ENCODE assay signal across 8 mouse cellular contexts in the genomic region with DNA sequence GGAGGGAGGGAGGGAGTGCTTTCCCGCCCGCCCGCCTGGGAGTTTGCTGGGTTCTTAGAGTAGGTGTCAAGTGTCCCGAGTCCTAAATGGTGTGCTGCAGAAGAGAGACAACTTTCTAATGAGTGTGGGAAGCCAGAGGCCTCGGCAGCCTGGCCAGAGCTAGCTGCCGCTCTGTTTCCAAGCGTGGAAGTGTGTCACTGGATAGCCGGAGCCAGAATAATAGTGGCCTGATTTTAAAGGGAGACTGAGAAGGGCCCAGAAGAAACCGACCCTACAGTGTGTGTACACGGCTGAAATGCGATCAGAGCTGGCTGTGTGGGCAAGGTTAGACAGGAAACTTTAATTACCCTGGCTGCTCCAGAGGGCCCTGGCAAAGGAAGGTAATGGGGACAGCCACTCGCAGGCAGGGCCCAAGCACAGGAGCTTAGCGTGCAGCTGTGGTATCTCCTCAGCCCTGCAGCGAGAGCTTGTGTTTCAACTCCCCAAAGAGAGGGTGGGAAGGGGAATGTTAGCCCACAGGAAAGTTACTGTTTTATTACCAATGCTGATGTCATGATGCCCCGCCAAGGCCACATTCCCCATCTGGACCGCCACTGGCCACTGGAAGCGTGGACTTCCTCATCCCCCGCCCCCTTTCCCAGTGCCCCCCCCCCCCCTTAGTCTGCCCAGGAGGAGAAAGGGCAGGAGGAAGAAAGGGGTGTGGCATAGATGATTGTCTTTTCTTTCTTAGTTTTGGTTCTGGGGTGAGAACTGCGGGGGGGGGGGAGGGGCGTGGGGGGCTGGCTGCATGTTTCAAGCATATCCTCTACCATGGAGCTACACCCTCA. TPM values are rescaled to one million over a fixed set of nuclear protein-coding genes. Genes with fewer than 3 reads are reported as not detected.
DNase-seq lines count a peak whose midpoint lies in the region; ATAC-seq and TF ChIP-seq lines count a peak whose summit lies in the region.

No protein-coding gene starts in this region.

- no peak for TF ChIP-seq POLR2A in spleen, adult 2 months (IDR thresholded peaks at IDR 0.05; ENCODE audit: low read depth, low read length)

- peak overlapping the region; percentile 4; the same call in 1 of the 2 replicates for H3K27ac ChIP-seq in spleen, adult 2 months (ENCODE audit: insufficient read depth, low read length)
- peak overlapping the region; percentile 20; the same call in 1 of the 2 replicates for H3K27ac ChIP-seq in forebrain, embryonic 16.5 days (ENCODE audit: low read length)
- peak overlapping the region; percentile 9; the same call in 1 of the 2 replicates for H3K27ac ChIP-seq in hindbrain, embryonic 14.5 days
- H3K27ac ChIP-seq in neural tube, embryonic 13.5 days (replicated peaks), result no peak overlapping the region
- no peak overlapping the region for H3K27ac ChIP-seq in left cerebral cortex, adult 2 months

- H3K27me3 ChIP-seq in spleen, adult 2 months (ENCODE audit: control insufficient read depth, insufficient read depth, low read length), result no peaks in the 10 kb centered on the region
- H3K27me3 ChIP-seq in forebrain, embryonic 16.5 days (replicated peaks; ENCODE audit: control insufficient read depth, insufficient read depth, low read length), result peaks cover 9% of the 10 kb centered on the region
- peaks cover 24% of the 10 kb centered on the region for H3K27me3 ChIP-seq in hindbrain, embryonic 14.5 days (ENCODE audit: control insufficient read depth, insufficient read depth, low read length)
- peaks cover 38% of the 10 kb centered on the region for H3K27me3 ChIP-seq in neural tube, embryonic 13.5 days

- intact Hi-C loops in left cerebral cortex, adult 2 months (cut with DNase I), result no loop called here

- no peak for TF ChIP-seq CTCF in spleen, adult 2 months (IDR thresholded peaks at IDR 0.05; ENCODE audit: extremely low read depth, insufficient read depth, insufficient read length, insufficient replicate concordance)
- no peak for TF ChIP-seq CTCF in left cerebral cortex, adult 2 months (IDR thresholded peaks at IDR 0.05)

- 52% methylated on average over 20 of the region's 20 CpGs for WGBS in spleen, adult 2 months
- 7% methylated on average over 19 of the region's 20 CpGs for WGBS in forebrain, embryonic 16.5 days
- WGBS in hindbrain, embryonic 14.5 days, result 10% methylated on average over 19 of the region's 20 CpGs
- WGBS in neural tube, embryonic 13.5 days, result 9% methylated on average over 20 of the region's 20 CpGs

- no peak overlapping the region for H3K4me2 ChIP-seq in forebrain, embryonic 16.5 days (ENCODE audit: low read length)
- no peak overlapping the region for H3K4me2 ChIP-seq in hindbrain, embryonic 14.5 days (replicated peaks)
- H3K4me2 ChIP-seq in neural tube, embryonic 13.5 days, result no peak overlapping the region

- ATAC-seq in forebrain, embryonic 16.5 days, result peak; percentile 47; the same call in 1 of the 2 replicates
- no peak for ATAC-seq in hindbrain, embryonic 14.5 days (ENCODE audit: low FRiP score)
- no peak for ATAC-seq in neural tube, embryonic 13.5 days (ENCODE audit: low read depth)

- H3K9ac ChIP-seq in forebrain, embryonic 16.5 days (replicated peaks; ENCODE audit: low read depth, low read length), result no peak overlapping the region
- H3K9ac ChIP-seq in hindbrain, embryonic 14.5 days, result no peak overlapping the region
- 0 out of 2 replicates have a peak overlapping the region, but pooled peaks have one; percentile 8 for H3K9ac ChIP-seq in neural tube, embryonic 13.5 days

- no peak overlapping the region for H3K4me3 ChIP-seq in spleen, adult 2 months (ENCODE audit: extremely low read depth, insufficient read depth, insufficient read length)
- H3K4me3 ChIP-seq in forebrain, embryonic 16.5 days (replicated peaks; ENCODE audit: low read length), result no peak overlapping the region
- H3K4me3 ChIP-seq in hindbrain, embryonic 14.5 days (replicated peaks; ENCODE audit: low read length), result no peak overlapping the region
- H3K4me3 ChIP-seq in neural tube, embryonic 13.5 days, result no peak overlapping the region
- H3K4me3 ChIP-seq in left cerebral cortex, adult 2 months, result no peak overlapping the region

- H3K4me1 ChIP-seq in spleen, adult 2 months (ENCODE audit: control insufficient read depth, insufficient read depth, insufficient read length), result no peaks in the 10 kb centered on the region
- peaks cover 14% of the 10 kb centered on the region for H3K4me1 ChIP-seq in forebrain, embryonic 16.5 days (replicated peaks; ENCODE audit: control insufficient read depth, insufficient read depth, low read length)
- no peaks in the 10 kb centered on the region for H3K4me1 ChIP-seq in hindbrain, embryonic 14.5 days (replicated peaks; ENCODE audit: control insufficient read depth, insufficient read depth, low read length)
- H3K4me1 ChIP-seq in neural tube, embryonic 13.5 days (replicated peaks), result peaks cover 17% of the 10 kb centered on the region

- no peaks in the 10 kb centered on the region for H3K36me3 ChIP-seq in spleen, adult 2 months (ENCODE audit: control insufficient read depth, insufficient read depth, low read length)
- H3K36me3 ChIP-seq in forebrain, embryonic 16.5 days (ENCODE audit: control insufficient read depth, insufficient read depth), result no peaks in the 10 kb centered on the region
- H3K36me3 ChIP-seq in hindbrain, embryonic 14.5 days (replicated peaks; ENCODE audit: control insufficient read depth, insufficient read depth), result no peaks in the 10 kb centered on the region
- no peaks in the 10 kb centered on the region for H3K36me3 ChIP-seq in neural tube, embryonic 13.5 days

- DNase-seq in spleen, adult 2 months (ENCODE audit: low read depth in 1 of 2, low spot score in 2 of 2), result no peak
- no peak for DNase-seq in spleen, postnatal 4 days (ENCODE audit: low spot score in 2 of 2)
- DNase-seq in hindbrain, embryonic 14.5 days (ENCODE audit: low spot score), result no peak
- no peak for DNase-seq in ovary, postnatal 14 days (ENCODE audit: low spot score)
- no peak for DNase-seq in left cerebral cortex, adult 2 months (ENCODE audit: extremely low spot score in 1 of 2, low spot score in 2 of 2)
- DNase-seq in ovary, postnatal 36 days (ENCODE audit: low spot score), result no peak

- H3K9me3 ChIP-seq in forebrain, embryonic 16.5 days (ENCODE audit: control insufficient read depth, low read length), result no peaks in the 10 kb centered on the region
- H3K9me3 ChIP-seq in hindbrain, embryonic 14.5 days (ENCODE audit: control insufficient read depth, low read length), result no peaks in the 10 kb centered on the region
- peaks cover 3% of the 10 kb centered on the region; the same call in 1 of the 2 replicates for H3K9me3 ChIP-seq in neural tube, embryonic 13.5 days

RNA-seq across cellular contexts. Expression of gene Efhd1, which starts 6.7 kb away (rescaled TPM):
- polyA plus RNA-seq in spleen, adult 2 months (2012; rRNA removed), result 26.0 and 28.0 TPM in 2 replicates
- 0.66 and 1.4 TPM in 2 replicates for polyA plus RNA-seq in forebrain, embryonic 16.5 days (2015; fragmentation: Nextera tagmentation; extraction: Ambion mirVana)
- 1.6 and 1.7 TPM in 2 replicates for polyA plus RNA-seq in hindbrain, embryonic 14.5 days (2014; fragmentation: Nextera tagmentation; extraction: Ambion mirVana)
- polyA plus RNA-seq in neural tube, embryonic 13.5 days (2015; fragmentation: Nextera tagmentation; extraction: Ambion mirVana), result 1.2 and 1.9 TPM in 2 replicates
- total RNA-seq in left cerebral cortex, adult 2 months (2021), result 10 to 100 TPM in 1 of 2 experiments, 1 to 10 TPM in 1; 10.0 to 11.0 TPM

RNA-seq across cellular contexts. Expression of gene Gigyf2, which starts 55.9 kb away (rescaled TPM):
- polyA plus RNA-seq in spleen, adult 2 months (2012; rRNA removed), result 22.3 and 22.8 TPM in 2 replicates
- 70.1 and 70.2 TPM in 2 replicates for polyA plus RNA-seq in forebrain, embryonic 16.5 days (2015; fragmentation: Nextera tagmentation; extraction: Ambion mirVana)
- polyA plus RNA-seq in hindbrain, embryonic 14.5 days (2014; fragmentation: Nextera tagmentation; extraction: Ambion mirVana), result 59.3 and 69.2 TPM in 2 replicates
- 69.4 and 73.3 TPM in 2 replicates for polyA plus RNA-seq in neural tube, embryonic 13.5 days (2015; fragmentation: Nextera tagmentation; extraction: Ambion mirVana)
- total RNA-seq in left cerebral cortex, adult 2 months (2021), result 100 to 1,000 TPM; 135 to 140 TPM

RNA-seq across cellular contexts. Expression of gene Eif4e2, which starts 57.1 kb away (rescaled TPM):
- 18.9 and 21.6 TPM in 2 replicates for polyA plus RNA-seq in spleen, adult 2 months (2012; rRNA removed)
- polyA plus RNA-seq in forebrain, embryonic 16.5 days (2015; fragmentation: Nextera tagmentation; extraction: Ambion mirVana), result 88.1 and 93.6 TPM in 2 replicates
- 66.8 and 74.7 TPM in 2 replicates for polyA plus RNA-seq in hindbrain, embryonic 14.5 days (2014; fragmentation: Nextera tagmentation; extraction: Ambion mirVana)
- 108 and 115 TPM in 2 replicates for polyA plus RNA-seq in neural tube, embryonic 13.5 days (2015; fragmentation: Nextera tagmentation; extraction: Ambion mirVana)
- 10 to 100 TPM; 59.8 to 60.1 TPM for total RNA-seq in left cerebral cortex, adult 2 months (2021)

Comparison
In these comparisons a context has a peak if more than half of its experiments do, and no peak if none do; other contexts are left out.
1. H3K27ac ChIP-seq: peak in spleen, adult 2 months (single experiment), forebrain, embryonic 16.5 days (single experiment) and hindbrain, embryonic 14.5 days (single experiment); none in neural tube, embryonic 13.5 days (single experiment) and left cerebral cortex, adult 2 months (single experiment).